Mouse (Mus musculus): ENCODE measurements around the gene Mterf4.
"Not testable (repeated sequence)": the region's sequence is repeated elsewhere in the genome, so short reads cannot be mapped to it uniquely, and the experiment has no call there.

The Mterf4 gene

DNA sequence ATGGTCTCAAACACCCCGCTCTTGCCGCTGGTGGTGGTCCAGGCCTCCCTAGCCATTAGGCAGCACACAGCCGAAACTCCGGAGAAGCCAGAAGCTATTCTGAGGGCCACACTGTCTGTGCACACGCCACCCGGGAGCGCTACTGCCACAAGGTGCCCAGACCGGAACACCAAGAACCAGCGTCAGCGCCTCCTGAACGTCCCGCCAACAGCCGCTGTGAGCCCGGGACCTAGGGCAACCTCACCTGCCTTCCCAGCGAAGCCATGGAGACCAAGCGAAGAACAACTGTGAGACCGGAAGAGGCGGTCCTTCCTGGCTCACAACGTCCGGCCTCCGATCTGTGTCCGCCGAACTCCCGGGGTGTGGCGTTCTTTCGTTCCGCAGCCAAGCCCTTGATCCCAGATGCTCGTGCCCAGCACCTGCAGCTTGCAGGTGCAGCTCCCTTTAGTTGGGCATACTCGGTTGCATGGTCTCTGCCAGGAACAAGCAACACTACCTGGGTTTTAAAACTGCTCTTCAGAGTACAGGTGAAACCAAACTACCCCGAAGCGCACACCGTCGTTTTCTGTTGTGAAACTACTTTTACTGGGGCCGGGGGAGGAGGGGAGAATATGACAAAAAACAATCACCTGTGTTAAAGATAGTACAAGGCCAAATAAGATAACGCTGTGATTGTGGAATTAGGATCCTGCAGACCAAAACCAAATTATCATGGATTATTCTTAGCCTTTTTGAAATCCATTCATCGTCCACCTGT, at the start of gene Mterf4:
Gene Mterf4, minus strand, starts transcription at position 335 of the 757 bp plus-strand sequence.
- in situ Hi-C loops (cut with MboI; ENCODE audit: low sequenced_read_pairs) = no loop called here

GRCm38 (mm10) chr1:93352724-93353123, 47.0 kb upstream of the Mterf4 start:
- in situ Hi-C loops (cut with MboI; ENCODE audit: low sequenced_read_pairs) = no loop called here

DNA sequence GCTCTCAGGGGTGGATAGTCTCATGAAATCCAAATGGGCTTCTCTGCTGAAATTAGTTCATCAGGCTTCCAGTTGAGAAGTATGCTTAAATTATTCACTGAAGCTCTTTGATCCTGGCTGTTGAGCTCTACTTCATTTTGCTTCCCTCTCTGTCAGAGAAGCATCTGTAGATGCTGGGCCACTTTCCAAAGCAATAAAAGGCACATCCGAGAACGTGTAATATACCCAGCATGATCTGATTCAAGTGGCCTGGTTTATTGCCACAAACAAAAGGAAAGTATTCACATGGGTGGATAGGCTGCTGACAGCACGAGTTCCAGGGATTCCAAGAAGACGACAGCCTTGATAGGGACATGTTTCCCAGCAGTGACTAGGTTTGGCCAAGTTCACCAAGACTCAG, 44.0 kb upstream of the Mterf4 start:
- in situ Hi-C loops (cut with MboI; ENCODE audit: low sequenced_read_pairs) = loop anchor here (10.0 kb wide), 1 partner anchor 145 kb away; no protein-coding TSS in a partner anchor

DNA sequence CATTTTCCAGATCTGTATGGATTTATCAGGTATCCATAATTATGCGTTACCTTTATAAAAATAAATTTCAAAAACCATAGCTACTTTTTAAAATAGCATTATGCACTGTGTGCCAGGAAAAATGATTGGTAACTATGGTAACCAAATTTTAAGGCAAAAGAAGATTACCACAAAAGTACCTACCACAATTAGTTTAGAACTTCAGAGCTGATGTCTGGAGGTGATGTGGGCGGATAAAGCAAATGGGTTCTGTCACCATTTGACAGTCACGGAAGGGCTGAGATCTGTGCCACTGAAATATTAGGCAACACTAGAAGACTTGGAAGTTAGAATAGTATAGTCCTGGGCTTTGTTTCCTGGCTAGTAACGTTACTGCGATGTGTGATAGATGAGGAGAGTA, 41.5 kb upstream of the Mterf4 start:
- in situ Hi-C loops (cut with MboI; ENCODE audit: low sequenced_read_pairs) = loop anchor here (10.0 kb wide), 1 partner anchor 148 kb away; no protein-coding TSS in a partner anchor

DNA sequence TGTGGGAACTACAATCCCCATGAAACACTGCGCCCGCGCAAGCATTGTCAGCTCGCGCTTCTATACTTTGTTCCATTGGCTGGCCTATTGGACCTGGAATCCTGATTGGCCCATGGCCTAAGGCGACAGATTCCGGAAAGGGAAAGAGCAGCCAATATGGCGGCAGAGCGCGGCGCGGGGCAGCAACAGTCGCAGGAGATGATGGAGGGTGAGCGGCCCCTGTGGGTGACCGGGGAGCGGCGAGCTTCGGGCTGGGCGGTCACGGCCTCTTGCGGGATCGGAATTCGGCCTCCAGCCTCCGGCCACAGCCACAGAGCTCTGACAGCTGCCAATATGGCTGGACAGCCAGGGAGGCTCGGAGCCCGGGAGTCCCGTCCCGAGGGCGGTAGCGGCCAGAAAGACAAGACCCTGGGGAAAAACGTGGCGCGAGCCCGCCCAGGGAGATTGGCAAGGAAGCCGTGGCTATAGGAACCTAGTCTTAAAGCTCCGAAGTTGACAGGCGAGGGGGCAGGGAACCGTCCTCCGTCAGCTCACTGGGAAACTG, 37.9 kb upstream of the Mterf4 start:
- in situ Hi-C loops (cut with MboI; ENCODE audit: low sequenced_read_pairs) = loop anchor here (10.0 kb wide), 1 partner anchor 151 kb away; no protein-coding TSS in a partner anchor

DNA sequence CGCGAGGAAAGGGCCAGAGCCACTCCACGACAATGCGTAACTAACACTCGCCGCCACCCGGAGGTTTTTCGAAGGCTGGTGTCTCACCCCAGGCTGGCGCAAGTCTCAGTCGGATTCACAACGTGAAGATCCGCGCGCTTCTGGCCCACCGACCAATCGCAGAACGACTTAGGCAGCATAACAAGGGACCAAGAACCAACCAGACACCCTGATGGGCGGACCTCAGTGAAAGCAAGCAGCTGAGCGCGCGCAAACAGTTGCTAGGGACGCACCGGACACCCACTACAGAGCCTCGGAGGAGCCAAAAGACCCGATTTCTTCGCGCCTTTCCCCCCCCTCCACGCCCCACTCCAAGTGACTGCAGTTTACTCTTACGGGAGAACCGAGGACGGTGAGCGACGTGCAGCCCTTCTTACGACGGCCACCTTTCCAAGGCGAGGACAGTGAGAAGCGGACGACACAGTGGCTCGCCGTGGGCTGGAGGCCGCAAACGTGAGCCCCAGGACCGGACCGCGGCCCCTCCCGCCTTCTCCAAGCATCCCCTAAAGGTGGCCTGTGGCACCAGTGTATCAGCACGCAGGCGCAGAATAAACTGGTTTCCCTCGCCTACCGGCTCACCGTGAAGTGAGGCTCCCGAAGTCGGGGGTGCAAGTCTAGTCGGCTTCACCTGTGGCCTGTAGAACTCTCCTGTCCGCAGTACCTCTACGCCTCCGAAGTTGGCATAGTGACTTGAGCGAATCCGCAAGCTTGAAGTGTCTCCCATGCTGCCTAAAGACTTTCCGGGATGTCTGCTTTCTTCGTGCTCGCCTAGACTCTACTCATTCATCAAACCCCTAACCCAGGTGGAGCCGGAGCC, 37.2 kb upstream of the Mterf4 start, which contains the start of the genes Ppp1r7 and Pask:
Gene Ppp1r7, plus strand, starts transcription at position 207 of the 856 bp plus-strand sequence.
Gene Pask, minus strand, starts transcription at position 835 of the 856 bp plus-strand sequence.
- in situ Hi-C loops (cut with MboI; ENCODE audit: low sequenced_read_pairs) = loop anchor here (10.0 kb wide), 1 partner anchor 152 kb away; no protein-coding TSS in a partner anchor

GRCm38 (mm10) chr1:93334621-93335020, 28.9 kb upstream of the Mterf4 start:
- in situ Hi-C loops (cut with MboI; ENCODE audit: low sequenced_read_pairs) = no loop called here

DNA sequence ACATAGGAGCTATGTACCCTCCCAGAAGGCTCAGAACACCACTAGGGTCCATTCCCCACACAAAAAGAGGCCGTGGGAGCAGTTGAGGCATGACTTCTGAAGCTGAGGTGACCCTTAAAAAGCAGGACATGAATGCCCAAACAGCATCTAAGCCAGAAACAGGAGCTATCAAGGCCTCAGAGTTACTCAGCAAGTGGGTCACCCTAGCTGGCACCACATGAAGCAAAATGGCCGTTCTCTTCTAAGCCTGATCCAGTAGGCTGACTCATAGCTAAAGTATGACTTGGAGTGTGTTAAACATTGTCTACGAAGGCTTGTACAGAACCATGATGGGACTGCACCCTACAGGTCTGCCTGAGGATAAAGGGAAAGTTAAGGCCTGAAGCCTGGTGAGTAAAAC, 20.7 kb upstream of the Mterf4 start:
- in situ Hi-C loops (cut with MboI; ENCODE audit: low sequenced_read_pairs) = no loop called here

- in situ Hi-C loops (cut with MboI; ENCODE audit: low sequenced_read_pairs) = no loop called here
Observed at GRCm38 (mm10) chr1:93323973-93324372, 18.3 kb upstream of the Mterf4 start.

DNA sequence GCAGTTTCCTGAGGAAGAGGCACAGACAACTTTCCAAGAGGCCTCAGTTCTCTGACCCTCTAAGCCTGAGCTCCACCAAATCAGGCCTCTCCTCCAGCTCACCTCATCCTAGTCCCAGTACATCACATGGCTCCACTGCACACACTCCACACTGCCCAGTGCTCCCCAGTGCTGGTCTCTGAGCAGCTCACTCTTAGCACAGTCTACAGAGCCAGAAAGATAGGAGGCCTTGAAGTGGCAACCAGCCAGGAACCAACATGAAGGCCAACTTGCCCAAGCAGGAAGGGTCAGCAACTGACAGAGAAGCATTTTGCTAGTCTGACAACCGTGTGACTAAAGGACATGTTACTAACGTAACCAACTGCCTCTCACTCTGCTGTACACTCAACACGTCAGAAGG, 5.1 kb downstream of the Mterf4 start:
- in situ Hi-C loops (cut with MboI; ENCODE audit: low sequenced_read_pairs) = no loop called here

- in situ Hi-C loops (cut with MboI; ENCODE audit: low sequenced_read_pairs) = no loop called here
Observed at GRCm38 (mm10) chr1:93299791-93300190, 5.9 kb downstream of the Mterf4 start.

DNA sequence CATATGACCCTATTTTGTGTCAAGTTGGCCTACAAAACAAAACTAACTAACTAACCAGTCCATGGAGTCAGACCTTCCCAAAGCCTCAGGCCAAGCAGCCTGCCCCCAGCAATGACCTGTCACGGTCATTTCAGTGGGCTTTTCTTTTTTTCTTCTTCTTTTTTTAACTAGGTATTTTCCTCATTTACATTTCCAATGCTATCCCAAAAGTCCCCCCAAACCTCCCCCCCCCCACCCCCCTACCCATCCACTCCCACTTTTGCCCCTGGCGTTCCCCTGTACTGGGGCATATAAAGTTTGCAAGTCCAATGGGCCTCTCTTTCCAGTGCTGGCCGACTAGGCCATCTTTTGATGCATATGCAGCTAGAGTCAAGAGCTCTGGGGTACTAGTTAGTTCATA, 11.2 kb downstream of the Mterf4 start:
- in situ Hi-C loops (cut with MboI; ENCODE audit: low sequenced_read_pairs) = not testable (repeated sequence)

GRCm38 (mm10) chr1:93292006-93292405, 13.7 kb downstream of the Mterf4 start:
- in situ Hi-C loops (cut with MboI; ENCODE audit: low sequenced_read_pairs) = no loop called here

DNA sequence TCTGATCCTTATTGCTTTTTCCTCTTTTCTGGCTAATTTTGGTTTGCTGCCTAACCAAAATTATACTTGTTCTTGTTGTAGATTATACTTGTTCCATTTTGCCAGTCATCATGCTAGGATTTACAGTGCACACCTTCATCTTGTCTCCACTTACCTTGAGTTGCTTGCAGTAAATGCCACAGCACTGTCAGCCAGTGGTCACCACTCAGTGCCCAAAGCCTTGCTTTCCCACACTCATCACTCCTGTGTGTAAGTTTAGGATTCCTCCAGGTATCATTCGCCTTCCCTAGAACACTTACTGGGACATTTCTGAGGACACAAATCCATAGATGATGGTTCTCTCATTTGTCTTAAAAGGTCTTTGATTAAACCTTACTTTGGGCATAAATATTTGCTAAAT, 14.1 kb downstream of the Mterf4 start:
- in situ Hi-C loops (cut with MboI; ENCODE audit: low sequenced_read_pairs) = no loop called here

DNA sequence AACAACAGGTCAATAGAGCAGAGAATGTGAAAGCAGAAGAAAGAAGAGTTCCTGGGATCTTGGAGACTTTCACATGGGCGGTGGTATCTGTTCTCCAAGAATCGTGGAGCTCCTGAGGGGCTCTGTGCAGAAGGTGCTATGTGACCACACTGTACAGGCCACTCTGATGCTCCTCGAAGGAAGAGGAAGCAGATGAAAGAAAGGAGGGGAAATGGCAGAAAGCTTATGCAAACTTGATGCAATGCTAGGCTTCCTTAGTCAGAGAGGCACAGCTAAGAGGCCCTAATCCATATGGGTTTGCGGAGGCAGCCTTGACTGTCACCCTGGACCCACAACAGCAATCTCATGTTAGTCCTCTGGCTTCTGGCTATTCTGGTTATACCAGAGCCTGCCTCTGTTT, 14.8 kb downstream of the Mterf4 start:
- in situ Hi-C loops (cut with MboI; ENCODE audit: low sequenced_read_pairs) = no loop called here

GRCm38 (mm10) chr1:93289678-93290214, 16.0 kb downstream of the Mterf4 start:
- in situ Hi-C loops (cut with MboI; ENCODE audit: low sequenced_read_pairs) = no loop called here

DNA sequence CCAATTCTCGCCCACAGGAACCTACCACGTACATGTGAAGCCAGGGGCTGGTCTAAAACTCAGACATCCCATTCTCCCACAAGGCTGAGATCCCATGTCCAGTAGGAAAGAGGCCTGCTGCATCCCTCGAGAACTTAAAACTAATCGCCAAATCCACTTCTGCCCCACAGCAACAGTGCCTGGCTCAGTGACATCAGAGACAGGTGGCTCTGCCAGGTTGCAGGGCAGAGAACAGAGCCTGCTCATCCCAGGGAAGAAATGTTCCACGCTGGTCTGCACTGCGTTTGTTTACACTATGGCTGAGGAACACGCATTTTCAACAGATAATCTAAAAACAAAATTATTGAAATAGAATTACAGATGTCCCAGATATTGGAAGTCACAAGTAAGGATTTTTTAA, 28.7 kb downstream of the Mterf4 start:
- in situ Hi-C loops (cut with MboI; ENCODE audit: low sequenced_read_pairs) = no loop called here

- in situ Hi-C loops (cut with MboI; ENCODE audit: low sequenced_read_pairs) = no loop called here
Observed at GRCm38 (mm10) chr1:93275561-93275960, 30.2 kb downstream of the Mterf4 start.

- in situ Hi-C loops (cut with MboI; ENCODE audit: low sequenced_read_pairs) = no loop called here
Observed at GRCm38 (mm10) chr1:93272409-93272821, 33.3 kb downstream of the Mterf4 start.

DNA sequence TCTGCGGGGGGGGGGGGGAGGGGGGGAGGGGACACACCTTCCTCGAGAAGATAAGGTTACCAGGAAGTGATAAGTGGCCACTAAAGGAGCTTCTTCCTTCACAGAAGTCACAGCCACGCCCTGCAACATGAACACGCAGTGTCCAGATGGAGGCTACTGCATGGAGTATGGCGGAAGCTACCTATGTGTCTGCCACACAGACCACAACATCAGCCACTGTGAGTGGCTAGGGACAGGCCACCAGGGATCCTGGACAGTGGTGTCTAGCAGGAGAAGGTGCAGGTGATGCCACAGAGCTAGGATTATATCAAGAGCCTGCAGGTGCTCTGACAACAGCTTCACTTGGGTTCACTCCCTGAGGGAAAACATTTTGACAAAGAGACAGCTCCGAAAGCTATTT, 34.0 kb downstream of the Mterf4 start:
- in situ Hi-C loops (cut with MboI; ENCODE audit: low sequenced_read_pairs) = no loop called here

Data from CH12F3 (cell line).